Mouse (Mus musculus): Measurements from ENCODE around the gene Tmem170b. TPM values are rescaled to one million over a fixed set of nuclear protein-coding genes. Genes with fewer than 3 reads are reported as not detected.
"Not testable (repeated sequence)": the region's sequence is repeated elsewhere in the genome, so short reads cannot be mapped to it uniquely, and the experiment has no call there.

Tmem170b gene
- polyA plus RNA-seq, 1 experiment = 21.6 TPM

GRCm38 (mm10) chr13:41661116-41661515, 55.4 kb downstream of the Tmem170b start:
- H3K4me3 ChIP-seq (replicated peaks; ENCODE audit: insufficient read depth, low read depth, low read length) = no peak overlapping the region
- no peak for DNase-seq
- H3K27ac ChIP-seq (ENCODE audit: insufficient read depth, low read length) = no peak overlapping the region
- no peak for TF ChIP-seq POLR2A (IDR thresholded peaks at IDR 0.05; ENCODE audit: borderline replicate concordance, insufficient read depth, low read length)
- TF ChIP-seq CTCF (IDR thresholded peaks at IDR 0.05; ENCODE audit: borderline replicate concordance, insufficient read depth, low read depth, low read length) = no peak
- no peaks in the 10 kb centered on the region for H3K4me1 ChIP-seq (ENCODE audit: control insufficient read depth, insufficient read depth, low read length)
- H3K27me3 ChIP-seq (ENCODE audit: control insufficient read depth, insufficient read depth, low read length) = no peaks in the 10 kb centered on the region
- WGBS = 83% methylated on average over 11 of the region's 11 CpGs

GRCm38 (mm10) chr13:41662401-41663070, 56.8 kb downstream of the Tmem170b start:
- Histone ChIP-seq H3K27me3 (ENCODE audit: control insufficient read depth, insufficient read depth, low read length) (no peaks in the 10 kb centered on the region), H3K27ac (ENCODE audit: insufficient read depth, low read length) (no peak overlapping the region), H3K4me1 (ENCODE audit: control insufficient read depth, insufficient read depth, low read length) (no peaks in the 10 kb centered on the region), H3K4me3 (replicated peaks; ENCODE audit: insufficient read depth, low read depth, low read length) (no peak overlapping the region)
- DNase-seq = peak; percentile 20 to 45
- no peak for TF ChIP-seq CTCF (IDR thresholded peaks at IDR 0.05; ENCODE audit: borderline replicate concordance, insufficient read depth, low read depth, low read length)
- no peak for TF ChIP-seq POLR2A (IDR thresholded peaks at IDR 0.05; ENCODE audit: borderline replicate concordance, insufficient read depth, low read length)
- 12% methylated on average over 17 of the region's 17 CpGs for WGBS

- WGBS = 90% methylated on average over 14 of the region's 14 CpGs
- Histone ChIP-seq H3K27me3 (ENCODE audit: control insufficient read depth, insufficient read depth, low read length) (no peaks in the 10 kb centered on the region), H3K4me1 (ENCODE audit: control insufficient read depth, insufficient read depth, low read length) (no peaks in the 10 kb centered on the region), H3K4me3 (replicated peaks; ENCODE audit: insufficient read depth, low read depth, low read length) (no peak overlapping the region), H3K27ac (ENCODE audit: insufficient read depth, low read length) (no peak overlapping the region)
- DNase-seq = no peak
- TF ChIP-seq POLR2A (IDR thresholded peaks at IDR 0.05; ENCODE audit: borderline replicate concordance, insufficient read depth, low read length) (no peak), CTCF (IDR thresholded peaks at IDR 0.05; ENCODE audit: borderline replicate concordance, insufficient read depth, low read depth, low read length) (no peak)
Measured at GRCm38 (mm10) chr13:41663501-41664195, 57.9 kb downstream of the Tmem170b start.

- Histone ChIP-seq H3K4me3 (replicated peaks; ENCODE audit: insufficient read depth, low read depth, low read length) (no peak overlapping the region), H3K4me1 (ENCODE audit: control insufficient read depth, insufficient read depth, low read length) (no peaks in the 10 kb centered on the region), H3K27me3 (ENCODE audit: control insufficient read depth, insufficient read depth, low read length) (no peaks in the 10 kb centered on the region), H3K27ac (ENCODE audit: insufficient read depth, low read length) (peak overlapping the region; percentile 64; the same call in 1 of the 2 replicates)
- DNase-seq = no peak
- TF ChIP-seq POLR2A (IDR thresholded peaks at IDR 0.05; ENCODE audit: borderline replicate concordance, insufficient read depth, low read length) = no peak
- no peak for TF ChIP-seq CTCF (IDR thresholded peaks at IDR 0.05; ENCODE audit: borderline replicate concordance, insufficient read depth, low read depth, low read length)
- WGBS = 68% methylated on average over 2 of the region's 2 CpGs
Measured at GRCm38 (mm10) chr13:41669951-41670350, 64.2 kb downstream of the Tmem170b start.

- Histone ChIP-seq H3K27ac (ENCODE audit: insufficient read depth, low read length) (peak overlapping the region; percentile 64; the same call in 1 of the 2 replicates), H3K27me3 (ENCODE audit: control insufficient read depth, insufficient read depth, low read length) (no peaks in the 10 kb centered on the region), H3K4me1 (ENCODE audit: control insufficient read depth, insufficient read depth, low read length) (no peaks in the 10 kb centered on the region), H3K4me3 (replicated peaks; ENCODE audit: insufficient read depth, low read depth, low read length) (no peak overlapping the region)
- no peak for DNase-seq
- WGBS = 57% methylated on average over 7 of the region's 7 CpGs
- TF ChIP-seq CTCF (IDR thresholded peaks at IDR 0.05; ENCODE audit: borderline replicate concordance, insufficient read depth, low read depth, low read length) = no peak
- no peak for TF ChIP-seq POLR2A (IDR thresholded peaks at IDR 0.05; ENCODE audit: borderline replicate concordance, insufficient read depth, low read length)
Measured at GRCm38 (mm10) chr13:41670386-41671130, 64.9 kb downstream of the Tmem170b start.

- TF ChIP-seq POLR2A (IDR thresholded peaks at IDR 0.05; ENCODE audit: borderline replicate concordance, insufficient read depth, low read length) (no peak), CTCF (IDR thresholded peaks at IDR 0.05; ENCODE audit: borderline replicate concordance, insufficient read depth, low read depth, low read length) (no peak)
- no peaks in the 10 kb centered on the region for H3K4me1 ChIP-seq (ENCODE audit: control insufficient read depth, insufficient read depth, low read length)
- H3K27me3 ChIP-seq (ENCODE audit: control insufficient read depth, insufficient read depth, low read length) = no peaks in the 10 kb centered on the region
- H3K27ac ChIP-seq (ENCODE audit: insufficient read depth, low read length) = no peak overlapping the region; the same call in 1 of the 2 replicates
- no peak overlapping the region for H3K4me3 ChIP-seq (replicated peaks; ENCODE audit: insufficient read depth, low read depth, low read length)
- no peak for DNase-seq
- 90% methylated on average over 11 of the region's 11 CpGs for WGBS
Measured at GRCm38 (mm10) chr13:41671136-41671705, 65.5 kb downstream of the Tmem170b start.

GRCm38 (mm10) chr13:41672904-41673303, 67.2 kb downstream of the Tmem170b start:
- 32% methylated on average over 5 of the region's 5 CpGs for WGBS
- not testable (repeated sequence) for H3K27me3 ChIP-seq (ENCODE audit: control insufficient read depth, insufficient read depth, low read length); H3K4me1 ChIP-seq (ENCODE audit: control insufficient read depth, insufficient read depth, low read length); H3K27ac ChIP-seq (ENCODE audit: insufficient read depth, low read length); DNase-seq; H3K4me3 ChIP-seq (replicated peaks; ENCODE audit: insufficient read depth, low read depth, low read length)

Data from cerebellum, adult 2 months (tissue).